Mouse (Mus musculus) CD4-positive, CD25-positive, alpha-beta regulatory T cell, adult 2 months (primary cell): ENCODE results near the gene Kcng1.

Experiments used
- DNase-seq: peaks from one replicate; pipeline ENCODE4 v3.0.0-alpha.2; 2012; ENCODE audit warnings: low read depth, low spot score

Kcng1 gene

DNA sequence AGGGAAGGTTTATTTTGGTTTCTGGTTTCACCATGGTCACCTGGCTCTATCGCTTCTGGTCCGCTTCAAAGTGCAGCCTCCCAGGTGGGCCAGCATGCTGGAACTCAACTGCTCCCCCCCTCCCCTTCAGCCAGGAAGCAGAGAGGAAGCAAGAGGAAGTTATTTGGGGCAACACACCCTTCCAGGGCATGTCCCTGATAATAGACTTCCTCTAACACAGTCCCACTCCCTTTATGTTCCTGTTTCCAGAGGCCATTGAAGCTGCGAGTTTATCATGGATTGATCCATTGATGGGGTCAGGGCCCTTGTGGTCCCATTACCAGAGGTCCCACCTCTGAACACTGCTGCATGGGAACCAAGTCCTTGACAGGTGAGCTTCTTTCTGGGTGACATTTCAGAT, 21.4 kb downstream of the Kcng1 start:
- DNase-seq, result no peak

DNA sequence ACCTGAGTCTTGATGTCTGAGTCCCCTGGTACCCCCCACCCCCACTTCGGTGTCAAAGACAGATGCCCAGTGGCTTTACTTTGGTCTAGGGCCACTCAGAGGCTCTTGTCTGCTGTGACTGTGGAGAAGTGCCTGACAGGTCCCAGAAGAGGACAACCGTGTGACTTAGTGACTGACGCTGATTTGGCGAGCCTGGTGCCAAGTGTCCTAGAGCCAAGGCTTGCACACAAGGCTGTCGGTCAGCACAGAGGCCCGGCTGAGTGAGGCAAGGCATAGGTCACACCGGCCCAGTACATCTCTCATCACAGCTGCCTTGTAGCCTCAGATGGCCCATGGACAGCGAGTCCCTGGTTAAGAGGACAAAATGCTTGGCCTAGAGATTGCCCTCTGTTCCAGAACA, 22.5 kb downstream of the Kcng1 start:
- no peak for DNase-seq

DNA sequence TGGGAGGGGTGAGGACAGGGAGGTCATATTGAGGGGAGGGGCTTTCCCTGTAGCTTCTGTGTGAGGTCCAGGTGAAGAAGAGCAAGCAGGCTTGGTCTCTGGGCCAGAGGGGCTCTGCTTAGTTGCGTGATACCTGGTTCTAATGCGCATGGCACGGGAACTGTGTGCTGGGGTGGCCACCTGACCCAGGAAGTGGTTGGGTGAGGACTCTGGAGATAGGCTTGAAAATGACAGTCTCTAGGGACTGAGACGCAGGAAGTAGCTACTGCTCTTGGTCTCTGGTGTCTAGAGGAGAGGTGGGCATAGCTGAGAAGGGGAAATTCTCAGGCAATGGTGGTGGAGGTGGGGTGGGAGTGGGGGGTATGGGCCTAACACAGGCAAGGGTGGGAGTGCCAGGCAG, 24.3 kb downstream of the Kcng1 start:
- no peak for DNase-seq

DNA sequence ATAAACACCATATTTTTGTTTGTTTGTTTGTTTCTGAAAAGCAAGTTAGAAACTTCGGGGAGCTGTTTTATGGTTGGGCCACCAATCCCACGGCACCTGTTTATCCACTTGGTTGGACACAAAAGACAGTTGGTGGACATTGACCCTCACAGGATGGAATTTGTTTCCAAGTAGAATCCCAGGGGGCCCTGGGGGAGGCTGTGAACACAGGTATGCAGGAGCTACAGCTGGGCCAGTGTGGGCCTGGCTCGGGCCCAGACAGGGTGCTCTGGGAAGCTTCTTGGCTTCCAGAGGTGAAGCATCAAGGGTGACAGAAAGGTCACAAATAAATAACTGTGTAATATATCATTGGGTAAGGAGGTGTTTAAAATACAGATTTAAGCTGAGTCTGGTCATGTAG, 25.0 kb downstream of the Kcng1 start:
- no peak for DNase-seq

DNA sequence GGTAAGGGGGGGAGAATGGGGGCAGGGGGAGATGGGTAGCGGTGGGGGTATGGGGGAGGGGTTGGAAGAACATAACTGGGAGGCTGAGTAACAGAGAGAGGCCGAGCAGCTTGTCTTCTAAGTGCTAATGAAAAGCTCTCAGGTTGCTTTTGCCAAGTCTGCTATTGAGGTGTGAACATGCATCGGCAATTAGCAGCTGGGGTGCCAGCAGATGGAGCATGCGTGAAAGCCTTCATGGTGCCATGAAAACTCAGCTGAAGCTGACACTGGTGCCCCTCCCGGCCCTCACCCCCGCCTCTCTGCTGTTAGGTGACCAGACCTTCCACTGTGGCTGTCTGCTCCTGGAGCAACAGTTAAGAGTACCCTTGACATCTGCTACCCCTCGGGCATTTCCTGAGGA, 27.7 kb downstream of the Kcng1 start:
- no peak for DNase-seq

DNA sequence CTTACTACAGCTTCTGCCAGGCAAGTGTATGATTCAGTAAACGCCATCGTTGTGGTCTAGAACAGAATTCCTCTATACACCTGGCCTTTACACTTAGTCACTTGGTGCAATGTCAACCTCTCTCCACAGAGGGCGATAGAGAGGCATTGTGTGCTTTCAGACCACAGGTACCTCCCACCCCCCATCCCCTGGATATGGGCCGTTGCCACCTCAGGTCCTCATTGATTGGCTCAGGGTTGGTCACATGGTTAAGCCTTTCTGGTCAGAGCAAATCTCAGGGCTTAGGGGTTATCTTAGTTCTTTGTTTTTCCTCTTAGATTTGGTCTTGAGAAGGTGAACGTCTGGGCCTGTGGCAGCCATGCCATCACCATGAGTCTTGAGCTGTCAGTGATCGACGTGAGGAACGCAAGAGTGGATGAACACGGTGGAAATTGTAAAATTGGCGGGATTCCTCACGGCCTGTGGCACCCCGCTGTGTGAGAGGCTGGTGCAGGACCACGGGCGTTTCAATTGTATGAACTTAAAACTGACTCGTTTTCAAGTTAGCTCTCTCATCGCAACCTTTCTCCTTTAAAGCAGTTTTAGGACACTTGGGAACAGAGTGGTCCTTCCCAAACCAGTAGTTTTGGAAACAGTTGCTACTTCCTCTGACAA, 28.8 kb downstream of the Kcng1 start:
- peak; percentile 75 for DNase-seq

DNA sequence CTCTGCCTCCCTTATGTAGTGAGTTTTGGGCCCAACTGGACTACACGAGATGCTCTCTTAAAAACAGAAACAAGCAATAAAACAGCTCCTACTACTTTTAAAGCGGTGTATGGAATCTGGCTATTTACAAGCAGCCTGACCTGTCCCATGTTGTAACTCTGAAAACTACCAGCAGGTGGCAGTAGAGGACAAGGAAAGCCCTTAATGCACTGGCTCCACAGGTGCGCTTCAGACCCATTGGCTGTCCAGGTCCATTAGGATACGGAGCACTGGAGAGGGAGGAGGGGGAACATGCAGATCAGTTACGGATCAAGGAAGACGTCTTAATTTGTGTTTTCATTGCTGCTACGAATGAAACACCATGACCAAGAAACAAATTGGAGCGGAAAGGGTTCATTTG, 31.3 kb downstream of the Kcng1 start:
- DNase-seq, result peak; percentile 89

DNA sequence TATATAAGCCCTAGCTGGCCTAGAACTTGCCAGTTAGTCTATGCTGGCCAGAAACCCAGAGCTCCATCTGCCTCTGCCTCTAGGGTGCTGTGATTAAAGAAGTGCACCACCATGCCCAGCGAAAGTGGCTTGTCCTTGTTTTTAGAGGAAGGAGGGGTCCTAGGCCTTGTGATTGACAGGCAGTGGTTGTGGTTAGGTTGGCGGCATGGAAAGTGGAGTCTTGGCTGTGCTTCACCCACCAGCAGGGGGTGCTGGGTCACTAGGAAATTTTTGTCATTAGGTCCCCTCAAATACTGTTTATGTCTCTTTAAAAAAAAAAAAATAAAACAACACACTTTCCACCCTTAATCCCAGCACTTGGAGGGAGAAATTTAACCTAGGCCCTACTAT, 32.7 kb downstream of the Kcng1 start:
- DNase-seq, result peak; percentile 61

DNA sequence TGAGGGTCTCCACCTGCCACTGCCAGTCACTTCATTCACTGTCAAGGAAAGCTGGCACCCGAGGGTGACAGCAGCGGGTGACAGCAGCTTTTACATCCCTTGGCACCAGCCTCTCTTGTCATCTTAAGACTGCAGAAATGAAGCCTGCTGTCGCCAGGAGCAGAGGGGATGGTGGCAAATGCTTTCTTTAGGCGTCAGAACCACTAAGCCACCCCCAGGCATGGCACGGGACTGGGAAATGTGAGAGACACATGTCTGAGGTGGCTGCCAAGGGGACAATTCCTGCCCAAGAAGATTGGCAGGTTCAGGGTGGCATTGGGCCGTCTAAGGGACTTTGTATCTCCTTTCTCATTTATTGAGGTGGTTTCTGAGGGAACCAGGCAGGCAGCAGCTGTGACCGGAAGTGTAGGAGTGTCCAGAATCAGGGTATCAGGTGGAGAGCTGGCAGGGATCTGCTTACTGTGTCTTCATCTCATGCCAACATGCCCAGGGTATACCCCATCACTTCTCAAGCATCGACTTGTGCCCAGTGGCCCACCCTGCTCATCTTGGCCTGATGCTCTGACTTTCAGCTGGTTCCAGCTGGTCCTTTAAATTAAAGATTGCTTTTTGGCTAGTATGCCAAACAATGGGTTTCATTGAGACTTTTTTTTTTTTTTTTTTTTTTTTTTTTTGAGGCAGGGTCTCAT, 33.2 kb downstream of the Kcng1 start:
- DNase-seq, result no peak

DNA sequence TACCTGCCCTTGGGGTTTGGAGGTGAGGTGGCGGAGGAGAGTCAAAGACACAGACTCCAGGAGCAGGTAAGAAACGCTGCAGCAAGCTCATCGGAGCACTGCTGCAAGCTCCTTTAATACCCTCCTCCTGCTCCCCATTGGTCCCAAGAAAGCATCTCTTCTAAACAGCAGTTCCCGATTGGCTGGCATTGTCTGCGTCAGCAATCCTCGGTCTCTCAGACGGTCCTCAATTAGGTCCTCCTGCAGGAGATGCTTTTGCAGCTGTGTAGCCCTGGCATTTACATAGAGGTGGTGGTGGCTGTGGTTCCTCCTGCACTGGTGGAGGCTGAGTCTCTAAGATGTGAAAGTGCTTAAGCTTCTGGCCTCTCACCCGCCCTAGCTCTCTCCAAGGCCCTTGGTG, 36.0 kb downstream of the Kcng1 start:
- DNase-seq, result no peak

DNA sequence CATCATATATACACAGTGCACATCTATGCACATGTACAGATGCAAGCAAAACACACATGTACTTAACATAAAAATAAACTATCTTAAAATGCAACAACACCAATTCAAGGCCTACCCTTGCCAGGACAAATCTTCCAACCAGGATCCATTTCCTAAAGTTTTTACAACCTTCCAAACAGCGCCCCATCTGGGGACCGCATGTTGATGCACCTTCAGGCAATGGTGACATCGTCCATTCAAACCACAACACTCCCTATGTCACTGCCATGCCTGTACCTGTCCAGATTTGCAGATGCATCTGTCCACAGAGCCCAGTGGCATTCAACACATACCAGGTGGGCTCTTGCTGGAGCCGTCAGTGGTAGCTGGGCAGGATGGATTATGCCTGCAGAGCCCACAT, 38.3 kb downstream of the Kcng1 start:
- DNase-seq, result no peak

DNA sequence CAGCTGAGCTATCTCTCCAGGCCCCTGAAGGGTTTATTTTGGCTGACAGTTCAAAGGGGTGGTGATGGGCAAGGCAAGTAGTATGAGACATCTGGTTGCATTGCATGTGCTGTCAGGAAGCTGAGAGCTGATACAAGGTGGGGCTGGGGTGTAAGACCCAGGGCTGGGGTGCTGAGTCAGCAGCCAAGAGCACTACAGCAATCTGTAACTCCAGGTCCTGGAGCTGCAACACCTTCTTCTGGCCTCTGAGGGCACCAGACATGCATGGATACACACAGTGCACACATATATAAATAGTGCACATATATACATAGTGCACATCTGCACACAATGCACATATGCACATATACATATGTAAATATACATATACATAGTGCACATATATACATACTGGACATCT, 38.7 kb downstream of the Kcng1 start:
- DNase-seq, result no peak

DNA sequence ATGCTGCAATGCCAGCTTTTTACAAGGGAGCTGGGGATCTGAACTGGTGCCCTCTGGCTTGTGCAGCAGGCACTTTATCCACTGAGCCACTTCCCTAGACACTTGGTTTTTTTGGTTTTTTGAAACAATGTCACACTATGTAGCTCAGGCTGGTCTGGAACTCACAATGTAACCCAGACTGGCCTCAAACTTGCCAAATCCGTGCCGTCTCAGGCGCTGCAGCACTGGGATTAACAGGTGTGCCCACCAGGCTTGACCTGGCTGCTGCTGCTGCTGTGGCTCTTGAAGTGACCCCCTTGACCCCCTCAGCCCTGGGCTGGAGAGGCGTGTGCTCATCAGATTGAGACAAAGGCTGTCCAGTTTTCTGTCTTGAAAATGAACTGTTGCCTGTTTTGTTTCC, 43.2 kb downstream of the Kcng1 start:
- DNase-seq, result no peak

DNA sequence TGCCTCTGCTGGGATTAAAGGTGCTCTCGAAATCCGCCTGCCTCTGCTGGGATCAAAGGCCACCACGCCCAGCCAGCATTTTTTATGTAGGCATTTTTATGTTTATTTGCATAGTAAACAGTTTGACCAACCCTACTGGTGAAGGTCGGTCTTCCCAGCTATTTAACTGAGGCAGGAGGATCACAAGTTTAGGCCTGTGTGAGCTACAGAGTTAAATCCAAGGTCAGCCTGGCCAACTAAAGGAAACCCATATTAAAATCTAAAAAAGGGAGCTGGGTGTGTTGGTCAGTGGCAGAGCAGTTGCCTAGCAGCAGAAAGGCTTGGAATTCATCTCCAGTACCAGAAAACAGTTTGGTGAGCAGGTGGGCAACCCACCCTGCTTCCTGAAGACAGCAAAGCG, 48.2 kb downstream of the Kcng1 start:
- DNase-seq, result no peak

DNA sequence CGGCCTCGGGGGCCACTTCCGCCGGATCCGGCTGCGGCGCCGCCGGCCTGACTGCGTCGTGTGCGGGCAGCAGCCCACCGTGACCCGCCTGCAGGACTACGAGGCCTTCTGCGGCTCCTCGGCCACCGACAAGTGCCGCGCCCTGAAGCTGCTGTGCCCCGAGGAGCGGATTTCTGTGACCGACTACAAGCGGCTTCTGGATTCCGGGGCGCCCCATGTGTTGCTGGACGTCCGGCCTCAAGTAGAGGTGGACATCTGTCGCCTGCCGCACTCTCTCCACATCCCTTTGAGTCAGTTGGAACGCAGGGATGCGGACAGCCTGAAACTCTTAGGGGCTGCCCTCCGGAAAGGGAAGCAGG, 50.1 kb downstream of the Kcng1 start:
- no peak for DNase-seq

DNA sequence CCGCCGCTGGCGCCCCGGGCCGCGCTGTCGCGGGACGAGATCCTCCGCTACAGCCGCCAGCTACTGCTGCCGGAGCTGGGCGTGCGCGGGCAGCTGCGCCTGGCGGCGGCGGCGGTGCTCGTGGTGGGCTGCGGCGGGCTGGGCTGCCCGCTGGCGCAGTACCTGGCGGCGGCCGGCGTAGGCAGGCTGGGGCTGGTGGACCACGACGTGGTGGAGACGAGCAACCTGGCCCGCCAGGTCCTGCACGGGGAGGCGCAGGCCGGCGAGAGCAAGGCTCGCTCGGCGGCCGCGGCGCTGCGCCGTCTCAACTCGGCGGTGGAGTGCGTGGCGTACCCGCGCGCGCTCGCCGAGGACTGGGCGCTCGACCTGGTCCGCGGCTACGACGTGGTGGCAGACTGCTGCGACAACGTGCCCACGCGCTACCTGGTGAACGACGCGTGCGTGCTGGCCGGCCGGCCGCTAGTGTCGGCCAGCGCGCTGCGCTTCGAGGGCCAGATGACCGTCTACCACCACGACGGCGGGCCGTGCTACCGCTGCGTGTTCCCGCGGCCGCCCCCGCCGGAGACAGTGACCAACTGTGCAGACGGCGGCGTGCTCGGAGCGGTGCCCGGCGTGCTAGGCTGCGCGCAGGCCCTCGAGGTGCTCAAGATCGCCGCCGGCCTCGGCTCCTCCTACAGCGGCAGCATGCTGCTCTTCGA, 50.6 kb downstream of the Kcng1 start:
- peak; percentile 44 for DNase-seq

DNA sequence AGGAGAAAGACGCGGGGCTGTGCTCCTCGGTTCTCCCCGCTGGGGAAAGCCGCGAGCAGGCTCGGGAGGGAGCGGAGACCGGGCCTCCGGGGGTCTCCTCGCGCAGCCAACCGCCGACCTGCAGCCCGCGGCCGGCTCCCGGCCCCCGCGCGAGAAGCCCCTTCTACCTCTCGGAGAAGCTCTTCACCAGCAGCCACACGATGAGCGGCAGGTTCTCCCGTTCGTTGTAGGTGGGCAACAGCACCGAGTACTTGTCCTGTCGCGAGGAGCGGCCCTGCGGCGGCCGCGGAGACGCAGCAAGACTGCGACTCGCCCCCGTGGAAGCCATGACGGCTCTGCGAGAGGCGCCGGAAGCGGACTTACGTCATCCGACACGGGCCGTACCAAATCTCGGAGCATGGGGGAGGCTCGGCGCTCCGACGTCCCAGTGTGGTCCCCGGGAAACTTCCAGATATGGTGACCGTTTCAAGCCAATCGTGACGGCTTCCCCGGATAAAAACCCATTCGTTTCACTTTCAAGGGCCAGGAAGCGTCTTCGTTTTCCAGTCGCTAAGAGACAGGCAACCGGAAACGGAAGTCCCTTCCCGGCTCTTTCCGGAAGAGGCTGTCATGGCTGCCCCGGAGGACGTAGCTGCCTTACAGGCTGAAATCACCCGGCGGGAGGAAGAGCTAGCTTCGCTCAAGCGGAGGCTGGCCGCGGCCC, 51.4 kb downstream of the Kcng1 start, which contains the start of the genes Gm20716, Dpm1 and Mocs3:
Gene Gm20716, minus strand, starts transcription at position 339 of the 703 bp plus-strand sequence.
Gene Dpm1, minus strand, starts transcription at position 566 of the 703 bp plus-strand sequence.
Gene Mocs3, plus strand, starts transcription at position 597 of the 703 bp plus-strand sequence.
- peak; percentile 91 for DNase-seq

DNA sequence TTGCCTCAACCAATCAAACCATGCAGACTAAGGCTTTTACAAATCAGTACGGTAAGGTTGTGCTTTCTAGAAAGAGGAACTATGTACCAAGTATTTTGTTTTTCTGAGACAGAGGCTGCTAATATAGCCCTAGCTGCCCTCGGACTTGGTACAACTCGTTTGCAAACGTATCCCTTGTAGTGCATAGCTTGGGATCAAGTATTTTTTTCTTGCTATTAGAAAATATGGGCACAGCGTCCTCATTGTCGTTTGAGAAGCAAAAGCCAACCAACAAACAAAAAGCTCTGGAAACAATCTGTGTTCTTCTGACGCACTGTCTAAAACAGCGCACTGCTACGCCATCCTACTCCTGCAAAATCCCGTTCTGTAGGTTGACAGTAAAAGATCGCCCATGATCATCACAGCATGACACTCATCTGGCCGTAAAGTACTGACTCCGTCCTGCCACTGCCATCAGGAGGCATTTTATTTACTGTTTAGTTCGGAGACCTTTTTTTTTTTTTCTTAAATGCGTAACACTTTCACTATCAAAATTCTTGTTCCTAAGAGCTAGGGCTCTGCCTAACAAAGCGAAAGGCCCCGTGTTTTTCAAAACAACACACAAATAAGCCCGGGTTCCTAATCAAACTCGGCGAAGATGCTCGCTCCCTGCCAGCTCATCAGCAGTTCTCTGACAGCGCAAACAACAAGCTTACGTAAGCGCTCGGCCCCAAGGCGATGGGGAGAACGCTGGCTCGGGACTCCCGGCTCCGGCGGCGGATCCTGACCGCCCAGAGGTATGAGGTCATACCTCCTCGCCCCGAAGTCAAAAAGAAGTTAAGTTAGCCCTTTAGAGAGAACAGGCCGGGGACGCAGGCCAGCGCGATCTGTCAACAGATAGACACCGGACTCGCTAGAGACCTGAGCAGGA, 52.2 kb downstream of the Kcng1 start:
- DNase-seq, result peak; percentile 69

DNA sequence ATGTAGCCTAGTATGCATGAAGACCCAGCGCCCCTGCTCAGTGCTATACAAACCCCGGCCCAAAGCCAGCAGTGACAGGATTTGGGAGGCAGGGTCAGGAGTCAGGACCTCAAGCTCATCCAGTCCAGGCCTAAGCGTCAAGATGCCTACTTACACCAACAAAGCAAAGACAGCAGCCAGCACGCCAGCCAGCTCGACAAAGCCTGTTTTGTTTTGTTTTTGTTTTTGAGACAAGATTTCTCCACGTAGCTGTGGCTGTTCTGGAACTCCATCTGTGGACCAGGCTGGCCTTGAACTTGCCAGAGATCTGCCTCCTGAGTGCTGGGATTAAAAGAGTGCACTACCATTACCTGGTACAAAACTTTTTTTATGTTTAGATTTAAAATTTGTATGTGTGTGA, 58.2 kb downstream of the Kcng1 start:
- no peak for DNase-seq

DNA sequence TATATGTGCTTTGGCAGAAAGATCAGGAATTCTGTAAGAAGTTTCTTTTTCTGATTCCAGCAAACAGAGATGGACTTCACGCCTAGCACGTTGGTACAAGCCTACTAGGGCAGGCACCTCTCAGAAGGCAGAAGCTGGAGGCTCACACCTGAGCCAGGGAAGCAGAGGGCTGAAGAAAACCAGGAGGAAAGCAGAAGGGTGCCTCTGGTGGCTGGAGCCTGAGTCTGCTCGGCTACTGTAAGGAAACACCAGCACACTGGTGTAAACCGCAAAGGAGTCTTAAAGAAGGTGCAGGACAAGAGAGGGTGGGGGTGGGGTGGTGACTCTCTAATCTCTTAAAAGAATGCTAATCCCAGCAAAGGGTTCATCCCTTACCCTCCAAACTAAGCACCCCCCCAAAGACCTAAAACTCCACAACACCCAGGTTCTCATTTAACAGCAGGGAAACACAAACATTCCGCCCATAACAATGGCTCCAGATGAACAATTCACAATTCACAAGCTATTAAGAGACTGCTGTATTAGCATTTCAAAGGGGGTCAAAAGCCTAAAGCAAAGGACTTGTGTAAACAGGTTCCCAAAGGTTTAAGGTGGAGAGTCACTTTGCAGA, 67.6 kb downstream of the Kcng1 start:
- no peak for DNase-seq
